Mouse (Mus musculus): ENCODE measurements around the gene Atxn1.

Gene Atxn1

DNA sequence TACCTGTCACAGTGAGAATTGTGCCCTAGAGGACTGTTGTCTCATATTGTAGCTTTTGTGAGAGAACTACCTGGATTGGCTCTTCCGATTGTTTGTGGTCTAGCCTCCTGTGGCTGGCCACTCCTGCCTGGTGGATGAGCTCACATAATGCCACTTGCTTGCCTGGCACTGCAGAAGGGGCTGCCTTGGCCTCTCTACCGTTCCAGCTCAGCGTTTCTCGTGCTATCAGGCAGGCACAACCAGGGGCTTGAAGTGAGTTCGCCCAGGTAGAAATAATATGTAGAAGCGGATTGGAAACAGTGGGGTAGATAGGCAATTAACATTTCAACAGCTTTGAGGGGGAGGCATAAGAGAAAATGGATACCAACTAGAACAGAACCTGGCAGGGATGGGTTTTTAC, 455.4 kb downstream of the Atxn1 start:
- no peak for DNase-seq (ENCODE audit: extremely low spot score, low read depth, low spot score)

GRCm38 (mm10) chr13:45508495-45508894, 456.3 kb downstream of the Atxn1 start:
- DNase-seq (ENCODE audit: extremely low spot score, low read depth, low spot score) = no peak

DNA sequence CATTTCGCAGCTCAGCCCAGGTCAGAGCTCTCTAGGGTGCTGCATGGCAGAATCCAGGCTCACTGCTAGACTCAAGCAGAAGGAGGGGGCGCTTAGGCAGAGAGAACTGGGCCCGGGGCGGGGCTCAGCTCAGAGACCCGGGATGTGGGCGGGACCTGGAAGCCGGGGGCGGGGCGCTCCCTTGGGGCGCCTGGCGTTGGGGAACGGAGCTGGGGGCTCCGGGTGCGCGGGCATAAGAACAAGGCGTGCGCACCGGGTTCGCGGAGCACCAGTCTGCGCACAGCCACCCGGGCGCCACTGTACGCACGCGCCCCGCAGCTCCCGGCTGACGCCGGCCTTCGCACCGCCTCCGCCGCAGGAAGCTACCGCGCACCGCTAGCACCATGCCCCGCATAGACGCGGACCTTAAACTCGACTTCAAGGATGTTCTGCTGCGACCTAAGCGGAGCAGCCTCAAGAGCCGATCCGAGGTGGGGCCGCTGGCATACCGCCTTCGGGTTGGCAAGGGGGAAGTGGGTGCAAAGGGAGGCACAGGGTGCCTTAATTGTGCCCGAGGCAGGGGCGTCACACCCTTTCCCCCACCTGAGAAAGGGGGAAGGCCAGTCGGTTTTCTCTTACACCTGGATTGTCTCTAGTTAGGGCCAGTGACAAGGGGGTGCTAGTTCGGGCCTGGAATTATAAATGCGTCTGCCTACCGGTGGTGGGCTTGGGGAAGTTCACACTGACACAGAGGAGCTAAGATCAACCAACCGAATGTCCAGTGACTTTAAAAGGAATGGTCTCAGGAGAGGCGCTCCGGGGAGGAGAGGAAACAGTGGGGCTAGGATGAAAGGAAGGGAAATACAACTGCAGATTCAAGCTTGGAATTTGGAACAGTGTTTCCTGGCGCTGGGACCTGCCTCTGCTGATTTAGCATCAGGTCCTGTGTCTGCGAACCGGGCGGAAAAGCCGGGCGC, 457.3 kb downstream of the Atxn1 start, which contains the start of gene Gmpr:
TSS of gene Gmpr (plus strand) at position 171 of the 956 bp plus-strand sequence.
- no peak for DNase-seq (ENCODE audit: extremely low spot score, low read depth, low spot score)

DNA sequence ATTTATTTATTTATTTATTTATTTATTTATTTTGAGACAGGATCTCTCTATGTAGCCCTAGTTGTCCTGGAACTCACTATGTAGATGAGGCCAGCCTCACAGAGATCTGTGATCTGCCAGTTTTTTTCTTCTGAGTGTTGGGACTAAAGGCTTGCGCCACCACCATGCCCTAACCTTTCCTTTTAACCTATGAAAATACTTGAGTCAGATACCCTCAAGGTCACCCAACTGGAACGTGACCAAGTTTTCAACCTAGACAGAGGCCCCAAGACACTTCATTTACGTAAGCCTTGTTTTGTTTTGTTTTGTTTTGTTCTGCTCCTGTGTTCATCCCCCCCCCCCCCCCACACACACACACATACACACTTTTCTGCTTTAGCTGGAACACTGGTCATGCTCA, 459.3 kb downstream of the Atxn1 start:
- no peak for DNase-seq (ENCODE audit: extremely low spot score, low read depth, low spot score)

- DNase-seq (ENCODE audit: extremely low spot score, low read depth, low spot score) = no peak
Observed at GRCm38 (mm10) chr13:45502791-45503190, 462.0 kb downstream of the Atxn1 start.

- DNase-seq (ENCODE audit: extremely low spot score, low read depth, low spot score) = no peak
Observed at GRCm38 (mm10) chr13:45499906-45500305, 464.9 kb downstream of the Atxn1 start.
